Mouse (Mus musculus): ENCODE results near the gene Gm5148.

The Gm5148 gene

GRCm38 (mm10) chr3:37738171-37738950 is 14.1 kb upstream of the Gm5148 start:
- DNase-seq (ENCODE audit: low spot score in 2 of 2), result no peak

GRCm38 (mm10) chr3:37737407-37737806 is 13.1 kb upstream of the Gm5148 start:
- peak; percentile 25 to 39 for DNase-seq (ENCODE audit: low spot score in 2 of 2)

- no peak for DNase-seq (ENCODE audit: low spot score in 2 of 2)
Measured at GRCm38 (mm10) chr3:37735166-37735565, 10.9 kb upstream of the Gm5148 start.

GRCm38 (mm10) chr3:37729142-37729541 is 4.9 kb upstream of the Gm5148 start:
- DNase-seq (ENCODE audit: low spot score in 2 of 2), result peak; percentile 18 to 48

- no peak for DNase-seq (ENCODE audit: low spot score in 2 of 2)
Measured at GRCm38 (mm10) chr3:37728112-37729100, 4.1 kb upstream of the Gm5148 start.

- DNase-seq (ENCODE audit: low spot score in 2 of 2), result no peak
Measured at GRCm38 (mm10) chr3:37727392-37727791, 3.1 kb upstream of the Gm5148 start.

- no peak for DNase-seq (ENCODE audit: low spot score in 2 of 2)
Measured at GRCm38 (mm10) chr3:37726501-37727140, 2.3 kb upstream of the Gm5148 start.

GRCm38 (mm10) chr3:37724946-37725735 is 851 bp upstream of the Gm5148 start:
- no peak for DNase-seq (ENCODE audit: low spot score in 2 of 2)

GRCm38 (mm10) chr3:37723662-37724170 is 574 bp downstream of the Gm5148 start:
- DNase-seq (ENCODE audit: low spot score in 2 of 2), result peak; percentile 14 to 50

GRCm38 (mm10) chr3:37723061-37723521 is 1.2 kb downstream of the Gm5148 start:
- DNase-seq (ENCODE audit: low spot score in 2 of 2), result no peak

GRCm38 (mm10) chr3:37722487-37723060 is 1.7 kb downstream of the Gm5148 start:
- DNase-seq (ENCODE audit: low spot score in 2 of 2), result peak in 1 of 2 experiments; percentile 15

GRCm38 (mm10) chr3:37716992-37717391 is 7.3 kb downstream of the Gm5148 start:
- DNase-seq (ENCODE audit: low spot score in 2 of 2), result no peak

GRCm38 (mm10) chr3:37715734-37716133 is 8.6 kb downstream of the Gm5148 start:
- no peak for DNase-seq (ENCODE audit: low spot score in 2 of 2)

- DNase-seq (ENCODE audit: low spot score in 2 of 2), result no peak
Measured at GRCm38 (mm10) chr3:37712501-37712900, 11.8 kb downstream of the Gm5148 start.

GRCm38 (mm10) chr3:37711639-37712038 is 12.7 kb downstream of the Gm5148 start:
- DNase-seq (ENCODE audit: low spot score in 2 of 2), result no peak

GRCm38 (mm10) chr3:37707801-37708200 is 16.5 kb downstream of the Gm5148 start:
- no peak for DNase-seq (ENCODE audit: low spot score in 2 of 2)

GRCm38 (mm10) chr3:37706439-37706838 is 17.9 kb downstream of the Gm5148 start:
- DNase-seq (ENCODE audit: low spot score in 2 of 2), result no peak

- no peak for DNase-seq (ENCODE audit: low spot score in 2 of 2)
Measured at GRCm38 (mm10) chr3:37705436-37705835, 18.9 kb downstream of the Gm5148 start.

GRCm38 (mm10) chr3:37704701-37705279 is 19.5 kb downstream of the Gm5148 start:
- no peak for DNase-seq (ENCODE audit: low spot score in 2 of 2)

GRCm38 (mm10) chr3:37703066-37703465 is 21.2 kb downstream of the Gm5148 start:
- DNase-seq (ENCODE audit: low spot score in 2 of 2), result no peak

All from frontal cortex, postnatal 14 days (tissue).